Mouse (Mus musculus): ENCODE measurements around the gene Rbms3. TPM values are rescaled to one million over a fixed set of nuclear protein-coding genes. Genes with fewer than 3 reads are reported as not detected.
A peak's percentile ranks its signal among the peaks of the same experiment; 100 is the strongest.

The Rbms3 gene
- total RNA-seq, 2 experiments from 2014 or later: 13.6 to 15.0 TPM

DNA sequence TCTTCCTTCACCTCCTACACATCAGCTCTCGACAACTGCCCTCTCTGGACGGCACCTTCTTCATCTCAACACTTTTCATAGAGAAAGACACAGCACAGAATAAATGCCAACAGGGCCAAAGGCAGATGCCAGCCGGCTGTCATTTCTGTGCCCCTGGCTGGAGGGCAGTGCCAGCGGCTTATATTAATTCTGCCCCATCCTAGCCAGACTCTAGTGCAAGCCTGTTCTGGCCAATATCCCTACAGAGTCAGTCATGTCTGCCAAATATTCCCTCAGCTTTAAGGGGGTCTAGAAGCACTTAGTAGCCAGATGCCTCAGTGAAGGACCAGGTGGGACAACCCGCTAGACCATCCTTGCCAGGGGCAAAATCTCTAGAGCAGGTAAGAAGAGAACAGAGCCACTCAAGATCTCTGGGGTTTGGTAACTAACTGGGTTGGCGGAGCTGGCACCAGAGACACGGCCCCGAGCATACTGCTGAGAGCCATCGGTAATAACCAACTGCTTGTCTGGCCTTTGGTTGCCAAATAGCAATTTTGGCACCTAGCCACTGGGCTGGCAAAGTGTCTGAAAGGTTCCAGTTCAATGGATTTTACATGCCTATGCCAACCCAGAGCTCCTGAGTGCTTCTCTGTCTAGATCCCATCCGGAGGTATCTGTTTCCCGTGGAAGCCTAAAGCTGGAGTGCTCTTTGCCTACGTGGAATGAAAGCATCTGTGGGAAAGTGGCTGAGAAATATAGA is 540.1 kb downstream of the Rbms3 start:
- DNase-seq (ENCODE audit: extremely low spot score in 1 of 2, low spot score in 2 of 2): peak; percentile 20 to 27
- intact Hi-C loops (cut with DNase I): no loop called here

DNA sequence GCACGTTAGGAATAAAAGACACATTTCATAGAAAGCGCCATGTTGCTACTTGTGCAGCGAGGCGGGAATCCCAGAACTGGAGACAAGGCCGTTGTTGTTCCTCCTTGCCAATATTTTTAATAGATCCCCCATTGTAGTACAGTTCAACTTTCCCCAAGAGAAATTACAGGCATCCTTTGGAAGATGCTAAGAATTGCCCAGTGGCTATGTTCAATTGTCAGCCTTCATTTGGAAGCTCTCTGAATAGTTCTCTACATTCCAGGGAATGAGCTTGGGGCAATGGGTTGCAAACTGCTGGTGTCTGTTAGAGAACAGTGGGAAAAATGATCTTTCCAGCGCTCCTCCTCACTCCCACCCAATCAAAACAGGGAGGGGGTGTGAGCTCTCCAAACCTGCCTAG is 541.4 kb downstream of the Rbms3 start:
- DNase-seq (ENCODE audit: extremely low spot score in 1 of 2, low spot score in 2 of 2): no peak
- intact Hi-C loops (cut with DNase I): no loop called here

DNA sequence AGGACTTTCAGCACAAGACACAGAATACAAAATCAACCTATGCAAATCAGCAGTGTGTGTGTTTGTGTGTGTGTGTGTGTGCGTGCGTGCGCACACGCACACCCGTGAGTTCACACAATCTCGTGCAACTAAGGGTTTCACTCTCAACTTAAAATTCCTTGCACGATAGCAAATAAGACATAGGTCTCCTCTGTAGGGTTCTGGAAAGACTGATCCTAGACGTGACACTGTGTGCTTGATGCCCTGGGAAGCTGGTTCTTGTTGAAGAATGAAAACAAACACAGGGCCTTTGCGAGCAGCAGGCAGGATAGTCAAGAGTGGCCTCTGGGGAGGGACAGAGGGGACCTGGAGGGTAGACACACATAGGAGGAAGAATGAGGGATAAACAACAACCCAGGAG is 544.0 kb downstream of the Rbms3 start:
- no peak for DNase-seq (ENCODE audit: extremely low spot score in 1 of 2, low spot score in 2 of 2)
- intact Hi-C loops (cut with DNase I): no loop called here

DNA sequence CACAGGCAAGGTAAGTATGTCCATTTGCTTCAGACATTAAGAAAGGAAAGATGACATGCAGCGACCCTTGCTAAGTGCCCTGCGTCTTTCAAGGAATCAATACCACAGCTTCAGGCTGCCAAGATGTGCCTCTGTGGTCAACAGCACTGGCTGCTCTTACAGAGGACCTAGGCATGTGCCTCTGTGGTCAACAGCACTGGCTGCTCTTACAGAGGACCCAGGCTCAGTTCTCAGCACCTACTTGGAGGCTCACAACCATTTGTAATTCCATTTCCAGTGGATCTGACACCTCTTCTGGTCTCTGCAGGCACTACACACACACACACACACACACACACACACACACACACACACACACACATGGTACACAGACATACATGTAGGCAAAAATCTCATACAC is 545.2 kb downstream of the Rbms3 start:
- intact Hi-C loops (cut with DNase I): no loop called here
- no peak for DNase-seq (ENCODE audit: extremely low spot score in 1 of 2, low spot score in 2 of 2)

DNA sequence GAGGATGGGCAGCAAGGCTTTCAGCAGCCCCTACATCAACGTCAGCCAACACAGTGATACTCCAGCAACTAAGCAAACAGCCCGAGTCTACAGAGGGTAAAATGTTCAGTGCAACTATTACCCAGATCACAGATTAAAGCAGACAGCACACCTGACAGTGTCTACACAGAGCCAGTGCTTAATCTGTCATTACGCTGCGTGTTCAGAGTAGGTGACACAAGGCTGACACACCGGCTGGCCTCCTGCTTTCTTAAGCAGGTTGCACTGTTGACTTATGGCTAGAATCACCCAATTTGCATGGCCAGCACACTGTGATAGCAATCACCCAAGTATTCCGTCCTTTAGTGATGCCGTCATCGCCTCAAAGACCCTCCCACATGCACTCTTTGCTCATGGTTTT is 550.2 kb downstream of the Rbms3 start:
- intact Hi-C loops (cut with DNase I): no loop called here
- no peak for DNase-seq (ENCODE audit: extremely low spot score in 1 of 2, low spot score in 2 of 2)

DNA sequence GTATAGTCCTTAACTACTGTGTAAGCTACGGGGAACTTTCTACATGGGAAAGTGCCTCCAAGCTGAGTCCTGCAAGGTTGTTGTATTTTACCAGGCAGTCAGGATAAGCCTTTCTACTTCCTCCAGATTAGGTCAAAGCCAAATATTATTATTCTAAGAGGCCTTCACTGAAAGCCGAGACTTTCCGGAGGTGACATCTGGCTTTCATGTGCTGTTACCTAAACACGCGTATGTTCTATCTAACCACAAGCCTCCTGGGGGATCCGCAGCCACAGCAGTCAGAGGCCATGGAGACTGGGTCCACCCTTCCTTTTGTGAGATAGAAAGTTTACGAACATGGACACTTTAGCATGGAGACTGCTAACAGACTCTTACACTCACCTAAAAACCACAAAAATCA is 552.2 kb downstream of the Rbms3 start:
- intact Hi-C loops (cut with DNase I): no loop called here
- no peak for DNase-seq (ENCODE audit: extremely low spot score in 1 of 2, low spot score in 2 of 2)

DNA sequence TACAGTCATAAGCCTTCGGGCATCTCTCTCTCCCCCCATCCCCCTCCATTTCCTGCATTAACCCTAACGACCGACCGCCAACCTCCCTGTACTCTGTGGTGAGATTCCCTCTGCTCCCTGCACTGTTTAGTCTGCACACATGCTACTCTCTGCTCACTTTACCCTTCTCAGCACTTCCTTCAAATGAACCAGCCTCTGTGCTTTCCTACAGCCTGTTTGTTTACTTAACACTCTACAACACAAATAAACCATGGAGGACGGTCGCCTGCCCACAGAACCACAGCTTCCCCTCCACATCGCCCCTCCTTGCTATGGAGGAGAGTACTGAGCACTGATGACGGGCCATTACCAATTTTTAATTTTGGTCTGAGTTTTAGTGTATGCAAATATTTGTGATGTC is 552.9 kb downstream of the Rbms3 start:
- intact Hi-C loops (cut with DNase I): no loop called here
- no peak for DNase-seq (ENCODE audit: extremely low spot score in 1 of 2, low spot score in 2 of 2)

DNA sequence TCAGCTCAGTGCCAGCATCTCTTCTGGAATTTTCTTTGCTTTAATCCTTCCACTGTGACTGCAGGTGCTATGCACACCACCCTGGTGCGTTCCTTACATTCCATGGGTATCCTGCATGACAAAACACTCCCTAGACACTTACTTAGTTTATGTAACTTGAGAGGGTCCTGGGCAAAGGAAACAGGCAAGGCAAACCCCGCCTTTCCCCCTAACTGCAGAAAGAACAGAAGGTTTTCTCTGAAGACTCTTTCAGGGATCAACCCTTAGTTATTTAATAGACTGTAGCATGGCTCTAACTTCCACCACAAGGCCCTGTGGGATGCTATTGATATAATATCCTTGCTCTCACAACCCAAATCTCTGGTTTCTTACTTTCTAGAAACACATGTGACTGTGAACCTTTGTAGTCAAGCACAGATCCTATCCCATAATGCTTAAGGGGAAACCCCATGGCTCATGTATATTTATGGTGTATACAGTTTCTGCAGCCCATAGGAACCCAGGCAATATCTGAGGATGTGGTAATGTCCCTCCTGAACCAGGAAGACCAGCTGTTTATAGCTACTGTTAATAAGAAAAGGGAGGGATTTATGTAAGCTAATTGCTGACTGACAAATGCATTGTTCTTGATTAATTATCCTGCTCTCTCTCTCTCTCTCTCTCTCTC is 557.1 kb downstream of the Rbms3 start:
- intact Hi-C loops (cut with DNase I): no loop called here
- DNase-seq (ENCODE audit: extremely low spot score in 1 of 2, low spot score in 2 of 2): no peak

DNA sequence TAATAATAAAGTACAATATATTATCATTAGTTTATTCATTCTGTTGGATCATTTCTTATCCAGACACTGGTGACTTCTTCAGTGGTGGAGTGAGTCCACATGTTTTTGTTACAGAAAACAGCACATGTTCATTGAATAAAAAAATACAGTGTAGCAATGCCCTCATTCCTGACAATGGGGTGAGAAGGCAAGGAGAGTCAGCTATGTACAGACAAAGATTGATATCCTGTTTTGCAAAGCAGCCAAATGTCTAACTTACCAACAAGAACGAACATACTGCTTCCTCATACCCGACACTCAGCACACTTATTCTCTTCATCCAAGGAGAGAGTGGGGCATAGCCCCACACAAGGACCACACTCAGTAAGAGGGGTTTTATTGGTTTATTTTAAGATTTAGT is 559.1 kb downstream of the Rbms3 start:
- intact Hi-C loops (cut with DNase I): no loop called here
- DNase-seq (ENCODE audit: extremely low spot score in 1 of 2, low spot score in 2 of 2): no peak

DNA sequence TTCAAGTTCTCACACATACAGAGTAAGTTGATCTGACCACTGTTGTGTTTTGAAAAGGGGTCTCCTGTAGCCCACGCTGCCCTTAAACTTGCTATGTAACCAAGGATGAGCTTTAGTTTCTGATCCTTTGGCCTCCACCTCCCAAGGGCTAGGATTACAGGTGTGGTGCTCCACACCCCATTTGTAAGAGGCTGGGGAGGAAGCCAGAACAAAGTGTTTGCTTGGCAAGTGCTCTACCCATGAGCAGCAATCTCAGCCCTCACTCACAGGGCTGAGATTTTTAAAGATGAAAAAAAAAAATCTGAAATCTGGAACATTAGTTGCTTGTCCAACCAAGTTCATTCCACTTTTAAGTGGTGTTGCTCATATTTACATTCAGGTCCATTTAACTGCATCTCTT is 560.5 kb downstream of the Rbms3 start:
- DNase-seq (ENCODE audit: extremely low spot score in 1 of 2, low spot score in 2 of 2): no peak
- intact Hi-C loops (cut with DNase I): no loop called here

DNA sequence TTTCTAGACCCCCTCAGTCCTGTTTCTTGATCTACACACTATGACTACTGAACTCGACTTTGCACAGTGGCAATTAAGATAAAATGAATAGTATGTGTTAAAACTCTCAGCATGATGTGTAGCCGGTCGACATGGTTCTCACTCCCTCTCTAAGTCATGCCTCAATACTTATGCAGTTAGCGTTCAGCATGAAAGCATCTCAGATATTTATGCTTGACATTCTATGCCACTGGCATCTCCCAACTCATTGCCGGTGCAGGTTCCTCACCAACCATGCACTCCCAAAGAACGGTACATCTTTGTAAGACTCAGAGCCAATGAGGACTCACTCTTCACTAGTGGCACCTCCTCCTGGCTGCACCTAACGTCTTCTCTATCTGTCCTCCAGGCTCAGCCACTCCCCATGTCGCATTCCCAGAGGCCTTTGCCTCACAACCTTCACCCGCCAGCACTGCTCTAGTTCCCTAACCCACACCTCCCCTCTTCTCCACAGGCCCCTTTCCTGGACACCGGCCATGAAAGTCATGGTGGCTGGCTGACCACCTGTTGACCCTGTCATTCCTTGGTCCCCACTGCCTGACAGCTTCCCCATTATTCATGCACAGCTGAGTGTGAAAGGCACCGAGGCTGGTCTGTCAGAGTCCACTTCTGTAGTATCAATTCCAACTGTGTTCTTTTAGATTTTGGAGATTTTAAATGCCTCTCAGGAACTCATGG is 561.9 kb downstream of the Rbms3 start:
- no peak for DNase-seq (ENCODE audit: extremely low spot score in 1 of 2, low spot score in 2 of 2)
- intact Hi-C loops (cut with DNase I): no loop called here

DNA sequence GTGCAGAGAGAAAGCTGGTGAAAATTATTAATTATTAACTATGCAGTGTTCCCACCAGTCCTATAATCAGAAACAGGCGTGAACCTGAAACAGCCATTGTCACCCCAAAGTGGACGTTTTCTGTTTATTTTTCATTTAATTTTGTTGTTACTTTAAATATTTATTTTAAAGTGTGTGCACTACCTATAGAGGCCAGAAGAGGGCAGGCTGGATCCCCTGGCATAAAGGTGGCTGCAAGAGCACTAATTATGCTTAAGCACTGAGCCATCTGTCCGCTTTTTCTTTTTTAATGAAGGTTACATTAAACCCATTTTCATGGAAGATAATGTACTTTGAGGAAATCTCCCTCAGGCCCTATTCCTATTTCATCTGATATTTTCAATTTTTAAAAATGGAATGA is 563.2 kb downstream of the Rbms3 start:
- no peak for DNase-seq (ENCODE audit: extremely low spot score in 1 of 2, low spot score in 2 of 2)
- intact Hi-C loops (cut with DNase I): no loop called here

DNA sequence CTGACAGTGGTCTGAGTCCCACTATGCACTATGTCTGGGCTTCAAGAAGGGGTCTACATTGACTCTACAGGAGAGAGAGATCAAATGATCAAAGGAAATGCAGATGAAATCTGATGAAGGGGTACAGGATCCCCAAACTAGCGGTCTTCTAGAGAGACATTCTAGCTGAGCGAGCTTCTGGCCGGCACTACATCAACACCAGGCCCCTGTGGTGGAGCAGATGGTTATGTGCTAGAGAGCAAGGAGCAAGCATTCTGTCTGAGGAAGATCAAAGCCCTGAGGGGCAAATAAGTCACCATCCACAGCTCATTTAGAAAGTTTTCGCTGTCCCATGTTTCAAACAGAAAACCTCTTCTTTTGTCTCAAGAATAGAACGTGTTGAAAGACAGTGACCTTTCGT is 564.1 kb downstream of the Rbms3 start:
- intact Hi-C loops (cut with DNase I): no loop called here
- DNase-seq (ENCODE audit: extremely low spot score in 1 of 2, low spot score in 2 of 2): no peak

DNA sequence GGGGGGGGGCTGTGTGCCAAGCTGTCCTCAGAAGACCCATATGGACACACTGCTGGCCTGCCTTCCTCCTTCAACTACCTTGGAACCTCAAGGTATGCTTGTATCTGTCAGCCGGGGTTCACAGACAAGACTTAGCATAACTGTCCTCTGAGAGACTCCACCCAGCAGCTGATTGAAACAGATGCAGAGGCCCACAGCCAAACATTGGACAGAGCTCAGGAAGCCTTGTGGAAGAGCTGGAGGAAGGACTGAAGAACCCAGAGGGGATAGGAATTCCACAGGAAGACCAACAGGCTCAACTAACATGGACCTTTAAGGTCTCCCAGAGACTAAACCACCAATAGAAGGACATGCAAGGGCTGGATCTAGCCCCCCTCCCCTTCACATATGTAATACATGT is 570.1 kb downstream of the Rbms3 start:
- intact Hi-C loops (cut with DNase I): no loop called here

DNA sequence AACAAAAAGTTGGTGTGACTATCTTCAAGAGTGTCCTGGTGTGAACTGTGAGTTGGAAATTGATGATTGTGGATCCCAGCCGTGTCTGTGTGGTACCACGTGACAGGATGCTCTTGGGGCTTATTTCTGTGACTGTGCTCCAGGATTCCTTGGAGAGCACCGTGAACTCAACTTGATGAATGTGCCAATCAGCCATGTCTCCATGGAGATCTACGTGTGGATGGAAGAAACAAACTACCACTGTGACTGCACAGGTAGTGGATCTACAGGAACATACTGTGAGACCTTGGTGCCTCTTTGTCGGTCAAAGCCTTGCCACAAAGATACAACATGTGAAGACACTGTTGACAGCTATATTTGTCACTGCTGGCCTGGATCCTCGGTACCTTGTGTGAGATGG is 570.6 kb downstream of the Rbms3 start:
- intact Hi-C loops (cut with DNase I): no loop called here
- DNase-seq (ENCODE audit: extremely low spot score in 1 of 2, low spot score in 2 of 2): no peak

More for the DNA sequence above, 570.1 kb downstream of the Rbms3 start:
- DNase-seq (ENCODE audit: extremely low spot score in 1 of 2, low spot score in 2 of 2): no peak

DNA sequence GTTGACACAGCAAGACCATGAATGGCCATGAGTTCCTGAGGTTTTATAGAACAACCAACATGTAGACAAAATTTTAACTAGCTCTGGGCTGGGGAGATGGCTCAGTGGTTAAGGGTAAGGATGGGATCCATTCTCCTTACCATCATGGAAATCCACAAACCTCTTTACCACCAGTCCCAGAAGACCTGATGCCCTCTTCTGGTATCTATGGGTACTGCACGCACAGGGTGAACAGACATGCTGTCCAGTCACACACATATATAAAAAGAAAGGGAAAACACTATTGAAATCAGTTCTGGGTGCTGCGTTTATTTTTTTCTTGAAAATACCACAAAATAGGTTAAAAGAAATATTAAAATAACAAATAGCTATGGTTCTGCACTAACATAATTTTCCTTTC is 577.8 kb downstream of the Rbms3 start:
- intact Hi-C loops (cut with DNase I): no loop called here
- no peak for DNase-seq (ENCODE audit: extremely low spot score in 1 of 2, low spot score in 2 of 2)

DNA sequence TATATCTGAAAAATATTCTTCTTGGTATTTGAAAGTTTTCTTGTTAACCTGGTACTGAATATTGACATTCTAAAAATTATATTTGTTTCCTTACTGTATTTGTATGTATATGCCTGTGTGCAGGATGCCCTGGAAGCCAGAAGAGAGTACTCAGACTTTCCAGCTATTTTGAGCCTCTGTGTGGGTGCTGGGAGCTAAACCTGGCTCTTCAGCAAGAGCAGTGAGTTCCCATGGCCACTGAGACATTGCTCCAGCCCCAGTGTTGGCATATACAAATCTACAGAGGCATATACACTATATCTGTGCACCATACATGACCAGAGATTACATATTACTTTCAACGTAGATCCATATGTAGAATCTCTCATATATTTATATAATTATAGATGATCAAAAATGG is 581.1 kb downstream of the Rbms3 start:
- intact Hi-C loops (cut with DNase I): no loop called here
- DNase-seq (ENCODE audit: extremely low spot score in 1 of 2, low spot score in 2 of 2): no peak

DNA sequence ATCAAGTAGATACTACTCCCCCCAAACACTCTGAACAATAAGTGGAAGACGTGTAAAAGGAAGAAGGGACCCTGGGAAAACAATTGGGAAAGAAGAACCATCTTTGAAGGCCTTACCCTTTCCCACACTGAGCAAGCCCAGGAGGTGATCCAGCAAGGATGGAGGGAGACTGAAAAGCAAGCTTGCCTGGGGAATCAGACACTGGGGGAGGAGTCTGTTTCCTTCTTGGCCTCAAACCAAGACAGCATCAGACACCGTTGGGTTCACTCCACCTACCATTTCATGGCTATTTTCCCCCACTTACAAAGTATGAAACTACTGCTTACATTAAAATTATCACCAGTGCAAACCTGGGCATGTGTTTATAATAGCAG is 587.7 kb downstream of the Rbms3 start:
- intact Hi-C loops (cut with DNase I): no loop called here
- DNase-seq (ENCODE audit: extremely low spot score in 1 of 2, low spot score in 2 of 2): no peak

DNA sequence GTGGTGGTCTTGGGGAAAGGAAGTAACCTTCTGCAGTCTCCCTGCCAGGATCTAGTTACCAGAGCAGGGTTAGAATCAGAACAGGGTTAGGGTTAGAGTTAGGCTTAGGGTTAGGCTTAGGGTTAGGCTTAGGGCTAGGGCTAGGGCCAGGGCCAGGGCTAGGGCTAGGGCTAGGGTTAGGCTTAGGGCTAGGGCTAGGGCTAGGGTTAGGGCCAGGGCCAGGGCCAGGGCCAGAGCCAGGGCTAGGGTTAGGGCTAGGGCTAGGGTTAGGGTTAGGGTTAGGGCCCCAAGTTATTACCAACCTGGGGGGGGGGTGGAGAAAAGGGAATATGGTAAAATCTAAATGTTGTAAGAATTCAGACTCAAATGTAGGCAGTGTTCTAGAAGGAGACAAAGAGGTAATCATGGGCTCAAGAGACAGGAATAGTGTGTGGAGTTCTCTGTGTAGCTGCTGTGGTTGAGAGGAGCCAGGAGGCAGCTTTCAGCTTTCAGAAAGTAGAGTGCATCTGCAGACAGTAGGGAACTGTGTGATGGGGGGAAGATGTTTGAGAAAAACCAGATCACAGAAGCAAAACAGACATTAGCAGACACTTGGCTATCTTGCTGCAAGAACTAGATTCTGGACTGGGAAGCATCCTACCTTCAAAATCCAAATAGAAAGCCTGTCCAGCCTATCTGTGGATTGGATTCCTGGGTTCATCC is 588.3 kb downstream of the Rbms3 start:
- no peak for DNase-seq (ENCODE audit: extremely low spot score in 1 of 2, low spot score in 2 of 2)

More for the DNA sequence above, 588.3 kb downstream of the Rbms3 start:
- intact Hi-C loops (cut with DNase I): no loop called here

Data from left cerebral cortex, postnatal 10 days (tissue).